Mouse (Mus musculus) retina, postnatal 1 day (tissue): ENCODE measurements around the gene Sec16a.
A peak's percentile ranks its signal among the peaks of the same experiment; 100 is the strongest.

Experiments
- DNase-seq: peaks from one replicate; pipeline ENCODE4 v3.0.0-alpha.2; 2012

Gene Sec16a

GRCm38 (mm10) chr2:26444946-26445665 is at the start of gene Sec16a:
Gene Sec16a, minus strand, starts transcription at chr2:26445216.
- DNase-seq, result peak; percentile 100

- no peak for DNase-seq
These were observed 49.4 kb upstream of the Sec16a start for GRCm38 (mm10) chr2:26494396-26494795.

- no peak for DNase-seq
These were observed 48.2 kb upstream of the Sec16a start for GRCm38 (mm10) chr2:26493021-26493781.

DNA sequence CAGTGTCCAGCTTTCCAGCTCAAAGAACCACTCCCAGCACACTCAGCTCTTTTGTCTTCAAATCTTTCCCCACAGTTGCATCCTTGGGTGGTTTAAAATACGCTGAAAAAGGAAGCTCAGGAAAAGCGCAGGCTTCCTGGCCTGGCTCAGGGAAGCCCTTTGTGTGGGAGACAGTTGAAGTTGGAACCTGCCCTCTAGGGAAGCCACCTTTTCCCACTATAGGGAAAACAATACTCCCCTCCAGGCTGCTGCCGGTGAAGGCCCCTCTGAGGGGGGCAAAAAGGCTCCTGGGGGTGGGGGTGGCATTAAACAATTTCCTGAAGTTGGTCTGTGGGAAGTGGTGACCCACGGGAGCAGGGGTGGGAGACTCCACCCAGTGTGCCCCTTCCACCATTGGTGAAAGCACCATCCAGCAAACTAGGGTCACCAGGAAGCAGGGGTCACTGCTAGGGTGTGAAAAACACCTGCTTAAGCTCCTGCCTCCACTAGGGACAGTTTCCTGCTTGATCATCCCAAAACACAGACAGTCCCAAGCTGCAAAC is 45.8 kb upstream of the Sec16a start:
- DNase-seq, result no peak

DNA sequence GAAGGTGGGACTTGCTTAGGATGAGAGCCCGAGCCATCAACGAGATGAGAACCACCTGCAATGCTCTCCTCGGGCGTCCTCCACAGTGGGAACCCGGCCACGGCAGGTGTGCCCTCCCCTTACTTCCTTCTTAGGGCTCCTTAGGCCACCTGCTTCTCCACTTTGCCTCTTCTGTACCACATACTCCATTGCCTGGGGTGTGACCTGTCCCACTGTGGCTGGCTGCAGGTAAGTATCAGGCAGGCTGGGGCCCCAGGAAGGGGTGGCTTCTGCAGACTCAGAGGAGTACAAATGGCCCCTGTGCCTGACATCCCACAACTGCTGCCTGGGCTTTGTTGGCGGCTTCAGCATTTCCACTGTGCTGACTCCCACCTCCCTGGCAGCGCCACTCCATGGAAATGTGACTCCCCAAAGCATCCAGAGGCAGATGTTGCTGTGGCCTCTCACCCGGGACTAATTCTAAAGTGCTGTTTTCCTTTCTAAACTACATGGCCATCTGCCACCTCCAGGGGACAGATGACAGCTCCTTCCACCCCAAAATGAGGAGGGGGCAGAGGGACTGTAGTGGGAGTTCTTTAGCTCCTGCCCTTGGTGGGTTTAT is 43.6 kb upstream of the Sec16a start:
- peak; percentile 78 for DNase-seq

DNA sequence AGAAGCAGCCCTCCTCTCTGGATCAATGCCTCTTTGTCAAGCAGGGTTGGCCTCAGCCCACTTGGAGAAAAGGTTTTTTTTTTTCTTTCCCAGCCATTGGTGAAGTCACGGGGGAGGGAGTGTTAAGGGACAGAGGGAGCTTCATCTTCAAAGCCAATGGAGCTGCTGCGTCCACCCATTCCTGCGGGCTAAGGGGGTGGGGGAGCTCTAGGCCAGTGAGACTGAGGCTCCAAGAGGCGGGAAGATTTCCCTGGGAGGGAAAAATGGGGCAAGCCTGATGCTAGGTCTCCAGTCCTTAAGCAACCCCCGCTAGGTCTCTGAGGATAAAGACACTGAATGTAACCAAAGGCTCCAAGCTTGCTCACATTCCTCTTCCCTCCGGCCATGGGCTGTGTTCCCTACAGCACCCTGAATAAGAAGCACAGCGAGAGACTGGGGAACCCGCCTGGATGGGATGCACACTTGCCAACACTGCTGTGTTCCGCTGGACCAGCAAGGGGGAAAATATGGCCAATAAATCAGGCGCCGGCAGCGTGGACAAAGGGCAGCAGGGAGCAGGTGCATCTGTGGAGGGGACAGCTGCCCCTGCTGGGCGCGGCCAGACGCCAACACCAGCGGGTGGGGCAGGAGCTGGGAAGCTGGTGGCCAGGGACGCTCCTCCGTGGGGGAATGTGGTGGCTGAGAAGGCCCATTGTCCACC is 42.5 kb upstream of the Sec16a start:
- peak; percentile 91 for DNase-seq

- DNase-seq, result peak; percentile 83
These were observed 41.9 kb upstream of the Sec16a start for GRCm38 (mm10) chr2:26486835-26487321.

GRCm38 (mm10) chr2:26486264-26486810 is 41.3 kb upstream of the Sec16a start:
- DNase-seq, result no peak

DNA sequence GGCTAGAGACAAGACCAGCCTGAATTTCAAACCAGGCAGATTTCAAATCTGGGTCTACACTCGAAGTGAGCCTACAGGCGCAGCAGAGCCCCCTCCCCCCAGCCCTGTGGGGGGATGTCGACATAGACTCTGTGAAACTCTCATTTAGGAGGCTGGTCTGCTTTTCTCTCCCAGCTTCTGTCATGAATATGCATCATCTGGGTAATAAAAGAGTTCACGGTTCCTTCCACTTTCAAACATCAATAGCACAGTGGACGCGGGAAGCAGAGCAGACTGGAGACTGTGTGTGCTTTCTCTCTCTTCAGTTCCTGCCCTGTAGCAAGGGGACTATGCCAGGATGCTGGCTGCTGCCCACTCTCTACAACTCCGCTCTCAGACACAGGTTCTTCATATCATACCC is 40.7 kb upstream of the Sec16a start:
- no peak for DNase-seq

GRCm38 (mm10) chr2:26485278-26485677 is 40.3 kb upstream of the Sec16a start:
- no peak for DNase-seq

DNA sequence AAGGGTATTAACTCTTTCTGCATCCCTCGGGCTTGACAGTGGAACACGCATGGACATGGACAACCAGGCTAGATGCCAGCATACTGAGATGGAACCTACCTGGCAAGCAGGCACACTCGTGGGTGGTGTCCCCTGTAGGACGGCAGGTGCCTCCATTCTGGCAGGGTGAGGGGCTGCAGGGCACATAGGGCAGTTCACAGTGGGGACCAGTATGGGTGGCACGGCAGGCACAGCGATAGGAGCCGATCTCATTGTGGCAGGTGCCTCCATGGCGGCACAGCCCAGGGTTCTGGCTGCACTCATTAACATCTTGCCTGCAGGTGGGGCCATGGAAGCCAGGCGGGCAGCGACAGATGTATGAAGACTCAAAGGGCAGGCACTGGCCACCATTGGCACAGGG is 39.2 kb upstream of the Sec16a start:
- no peak for DNase-seq

- no peak for DNase-seq
These were observed 38.3 kb upstream of the Sec16a start for GRCm38 (mm10) chr2:26483230-26483869.

- DNase-seq, result no peak
These were observed 37.8 kb upstream of the Sec16a start for GRCm38 (mm10) chr2:26482824-26483223.

DNA sequence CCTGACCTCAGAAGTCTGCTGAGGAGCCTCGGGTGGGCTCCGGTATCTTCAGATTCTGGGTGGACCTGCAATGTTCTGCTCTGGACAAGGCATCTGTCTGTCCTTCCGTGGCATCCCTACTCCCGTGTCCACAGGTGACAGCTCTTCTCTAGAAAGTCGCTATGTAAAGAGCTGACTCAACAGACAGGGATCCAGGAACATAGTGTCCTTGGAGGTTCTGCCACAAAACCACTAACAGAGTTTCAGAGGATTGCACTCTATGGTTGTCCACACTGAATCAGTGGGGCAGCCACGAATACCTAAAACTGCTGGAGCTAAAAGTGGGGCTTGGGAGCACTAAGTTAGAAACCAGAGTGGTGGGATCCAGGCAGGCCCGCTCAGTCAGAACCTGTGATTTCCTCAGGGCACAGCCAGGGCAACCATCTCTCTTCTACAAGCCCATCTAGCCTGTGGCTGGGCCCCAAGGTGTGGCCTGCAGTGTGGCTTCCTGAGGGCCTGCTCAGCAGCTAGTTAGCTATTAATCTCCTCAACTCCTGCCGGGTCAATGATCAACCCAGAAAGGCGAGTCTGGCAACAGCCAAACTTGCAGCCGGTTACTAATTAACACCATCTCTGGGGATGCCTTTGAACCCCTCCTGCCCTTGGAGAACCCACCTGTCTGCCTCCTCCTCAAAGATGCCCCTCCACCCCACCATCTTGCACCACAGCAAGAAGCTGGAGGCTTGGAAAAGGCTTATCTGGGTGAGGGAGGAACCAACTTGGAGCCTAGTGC is 36.9 kb upstream of the Sec16a start:
- no peak for DNase-seq

DNA sequence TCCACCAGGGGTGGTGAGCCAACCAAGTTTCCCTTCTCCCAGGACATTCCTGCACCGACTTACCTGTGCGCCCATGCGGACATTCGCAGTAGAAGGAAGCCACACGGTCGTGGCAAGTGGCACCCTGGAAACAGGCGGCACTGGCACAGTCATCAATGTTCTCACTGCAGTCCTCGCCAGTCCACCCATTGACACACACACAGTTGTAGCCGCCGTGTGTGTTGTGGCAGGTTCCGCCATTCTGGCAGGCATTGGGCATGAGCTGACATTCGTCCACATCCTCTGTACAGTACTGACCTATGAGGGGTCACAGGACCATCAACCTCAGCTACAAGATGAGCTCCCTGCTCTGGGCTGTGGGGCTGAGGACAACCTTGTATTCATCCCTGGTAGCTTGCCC is 35.9 kb upstream of the Sec16a start:
- no peak for DNase-seq

GRCm38 (mm10) chr2:26478685-26479205 is 33.7 kb upstream of the Sec16a start:
- no peak for DNase-seq

DNA sequence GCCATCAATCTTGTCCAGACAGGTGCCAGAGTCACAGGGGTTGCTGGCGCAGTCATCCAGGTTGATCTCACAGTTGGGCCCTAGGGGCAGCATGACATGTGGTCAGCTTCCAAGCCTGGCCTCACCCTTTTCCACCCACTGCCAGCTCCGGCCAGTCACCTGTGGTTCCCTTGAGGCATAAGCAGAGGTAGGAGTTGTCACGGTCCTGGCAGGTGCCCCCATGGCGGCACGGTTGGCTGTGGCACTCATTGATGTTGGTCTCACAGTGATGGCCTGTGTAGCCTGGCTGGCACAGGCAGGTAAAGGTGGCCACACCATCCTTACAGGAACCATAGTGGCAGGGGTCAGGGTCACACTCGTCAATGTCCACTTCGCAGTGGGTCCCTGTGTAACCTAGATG is 32.9 kb upstream of the Sec16a start:
- DNase-seq, result no peak

- DNase-seq, result peak; percentile 66
These were observed 30.8 kb upstream of the Sec16a start for GRCm38 (mm10) chr2:26475505-26476430.

GRCm38 (mm10) chr2:26474789-26475504 is 29.9 kb upstream of the Sec16a start:
- DNase-seq, result no peak
